Mouse (Mus musculus) c-Kit-positive CD71-negative TER-119-negative erythroid progenitor cells, embryonic 14.5 days (primary cell): Measurements from ENCODE around the gene Mobp.

ENCODE experiments used
- DNase-seq: peaks from one replicate; pipeline ENCODE4 v3.0.0-alpha.2; 2013; ENCODE audit warnings: low read depth

The Mobp gene

DNA sequence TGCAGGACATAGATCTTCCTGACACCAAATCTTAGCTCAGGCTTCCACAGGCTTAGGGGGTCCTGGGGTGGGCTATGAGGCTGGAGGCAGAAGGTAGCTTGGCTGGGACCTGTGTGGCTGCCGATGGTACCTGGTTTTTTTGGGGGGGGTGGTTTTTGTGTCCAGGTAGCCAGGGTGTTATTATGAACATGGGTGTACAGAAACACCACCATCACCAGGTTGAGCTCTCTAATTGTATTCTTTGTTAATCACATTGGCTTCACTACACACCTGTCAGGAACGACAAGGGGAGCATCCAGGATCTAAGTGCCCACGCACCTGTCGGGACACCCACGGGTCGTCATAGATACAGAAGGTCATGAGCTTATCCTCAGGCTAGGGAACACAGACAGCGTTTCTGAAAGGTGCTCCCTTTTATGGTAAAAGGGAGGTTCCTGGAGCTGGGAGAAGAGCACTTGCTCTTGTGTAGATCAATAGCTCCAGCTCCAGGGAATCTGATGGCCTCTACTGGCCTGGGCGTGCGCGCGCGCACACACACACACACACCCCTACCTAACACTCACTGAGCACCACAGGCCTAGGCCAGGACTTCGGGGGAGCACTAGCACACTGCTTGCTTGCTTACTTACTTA, 14.9 kb upstream of the Mobp start:
- no peak for DNase-seq

DNA sequence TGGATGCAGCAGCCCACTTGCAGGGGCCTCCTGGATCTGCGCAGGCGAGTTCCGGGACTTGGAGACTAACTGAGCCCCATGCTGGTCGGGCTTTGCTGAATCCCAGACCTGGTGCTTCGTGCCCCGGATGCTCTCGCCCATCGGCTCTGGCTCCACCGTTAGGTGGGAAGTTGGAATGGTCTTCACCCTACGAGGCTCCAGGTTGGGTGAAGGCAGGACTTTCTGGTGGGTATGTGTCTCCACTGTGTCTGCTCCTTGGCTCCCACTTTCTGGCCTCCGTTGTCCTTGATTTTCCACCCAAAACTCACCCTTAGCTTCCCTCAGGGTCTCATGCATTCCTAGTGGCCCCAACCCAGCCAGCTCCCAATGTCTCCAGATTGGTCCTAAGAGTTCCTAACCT, 14.1 kb upstream of the Mobp start:
- DNase-seq: no peak

DNA sequence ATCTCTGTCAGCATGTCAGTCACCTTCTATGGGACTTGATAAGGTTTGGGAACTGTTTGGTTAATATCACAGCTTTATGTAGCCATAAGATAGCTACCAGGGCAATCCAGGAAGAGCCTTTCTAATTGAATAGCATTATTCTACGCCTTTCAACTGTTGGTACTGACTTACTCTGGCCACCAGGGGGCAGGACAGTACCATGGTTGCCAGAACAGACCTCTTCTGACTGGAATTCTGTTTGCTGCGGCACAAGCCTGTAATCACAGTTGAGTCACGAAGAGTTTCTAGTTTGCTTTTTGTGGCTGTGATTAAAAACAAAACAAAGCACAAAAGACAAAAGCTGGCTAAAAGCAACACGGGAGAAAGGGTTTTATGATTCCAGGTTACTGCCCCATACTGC, 8.9 kb upstream of the Mobp start:
- peak; percentile 64 for DNase-seq

DNA sequence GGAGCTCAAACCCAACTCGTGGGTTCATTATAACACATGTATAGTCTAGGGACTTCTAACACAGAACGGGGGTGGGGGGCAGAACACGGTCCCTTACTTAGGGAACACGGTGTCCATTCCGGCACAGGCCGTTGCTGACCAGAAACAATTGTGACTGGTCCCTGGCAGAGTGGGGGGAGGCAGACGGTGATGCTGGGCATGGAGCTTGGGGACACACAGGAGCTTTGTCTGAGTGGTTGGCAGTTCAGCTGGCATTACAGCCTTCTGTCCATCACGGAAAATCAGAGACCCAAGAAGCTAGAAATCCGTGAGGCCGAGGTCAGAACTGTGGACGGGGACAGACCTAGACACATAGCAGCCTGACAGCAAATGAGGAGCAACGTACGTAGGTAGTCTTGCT, 5.0 kb upstream of the Mobp start:
- DNase-seq: no peak

DNA sequence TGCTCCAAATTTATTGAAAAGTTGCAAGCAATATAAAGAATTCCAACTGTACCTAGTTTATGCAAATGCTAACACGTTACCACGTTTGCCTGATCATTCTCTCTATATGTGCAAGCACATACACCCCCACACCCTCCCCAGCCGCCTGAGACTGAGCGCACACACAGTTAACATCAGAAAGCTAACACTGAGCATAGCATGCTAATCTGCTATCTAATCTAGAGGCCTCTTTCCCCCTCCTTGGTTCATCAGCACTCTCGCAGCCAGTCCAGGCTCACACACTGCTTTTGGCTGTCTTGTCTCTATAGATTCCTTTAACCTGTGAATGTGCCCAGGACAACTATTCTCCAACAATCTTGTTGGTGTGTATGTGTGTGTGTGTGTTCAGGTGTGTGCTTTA, 1.6 kb downstream of the Mobp start:
- DNase-seq: no peak

DNA sequence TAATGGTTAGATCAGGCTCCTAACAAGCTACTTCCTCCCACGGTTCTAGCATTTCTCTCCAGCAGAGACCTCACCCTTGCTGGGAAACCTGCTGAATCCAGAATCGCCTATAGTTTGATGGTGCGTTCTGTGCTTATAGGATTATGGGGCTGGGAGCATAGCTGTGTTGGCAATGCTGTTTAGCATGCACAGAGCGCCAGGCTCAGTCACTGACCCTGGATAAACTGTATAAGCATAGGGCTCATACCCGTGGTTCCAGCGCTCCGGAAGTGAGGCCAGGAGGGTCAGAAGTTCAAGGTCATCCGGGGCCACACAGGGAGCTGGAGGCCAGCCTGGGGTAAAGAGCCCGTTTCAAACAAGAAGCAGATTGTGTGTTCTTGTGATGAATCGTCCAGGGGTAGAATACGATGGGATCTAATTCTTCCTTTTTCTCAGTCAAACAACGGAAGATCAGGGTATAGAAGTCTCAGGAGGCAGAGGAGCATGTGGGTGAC, 2.4 kb downstream of the Mobp start:
- DNase-seq: no peak

DNA sequence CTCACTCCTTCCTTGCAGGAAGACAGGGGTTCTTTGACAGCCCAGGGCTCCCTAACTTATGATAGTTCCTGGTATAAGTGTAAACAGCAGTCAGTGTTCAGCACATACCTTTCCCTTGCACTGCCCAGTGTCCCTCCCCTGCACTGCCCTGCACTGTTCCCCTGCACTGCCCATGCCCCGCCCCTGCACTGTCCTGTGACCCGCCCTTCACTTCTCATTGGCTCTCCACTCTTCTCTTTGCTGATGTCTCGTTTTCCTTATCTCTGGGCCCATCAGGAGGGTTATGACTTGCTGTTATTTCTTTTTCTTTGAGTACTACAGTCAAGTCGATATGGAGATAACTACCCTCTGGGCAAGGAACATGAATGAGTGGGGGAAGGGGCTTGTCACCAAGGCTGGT, 8.5 kb downstream of the Mobp start:
- DNase-seq: no peak

DNA sequence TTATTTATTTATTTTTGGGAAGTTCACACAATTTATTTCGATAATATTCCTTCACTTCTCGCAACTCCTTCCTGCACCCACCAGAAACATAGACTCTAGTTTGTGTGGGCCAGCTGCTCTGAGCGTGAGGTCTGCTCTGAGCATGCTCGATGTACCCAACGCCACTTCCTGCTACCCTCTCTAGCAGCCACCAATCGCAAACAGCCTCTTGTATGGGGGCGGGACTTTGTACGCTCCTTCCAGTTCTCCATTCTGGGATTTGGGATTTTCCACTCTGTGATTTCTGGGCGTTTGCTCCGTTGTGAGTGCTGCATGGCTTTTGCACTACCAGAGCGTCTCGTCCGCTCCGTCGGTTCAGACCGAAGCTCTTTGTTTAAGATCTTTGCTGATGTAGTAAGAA, 14.4 kb downstream of the Mobp start:
- DNase-seq: no peak

DNA sequence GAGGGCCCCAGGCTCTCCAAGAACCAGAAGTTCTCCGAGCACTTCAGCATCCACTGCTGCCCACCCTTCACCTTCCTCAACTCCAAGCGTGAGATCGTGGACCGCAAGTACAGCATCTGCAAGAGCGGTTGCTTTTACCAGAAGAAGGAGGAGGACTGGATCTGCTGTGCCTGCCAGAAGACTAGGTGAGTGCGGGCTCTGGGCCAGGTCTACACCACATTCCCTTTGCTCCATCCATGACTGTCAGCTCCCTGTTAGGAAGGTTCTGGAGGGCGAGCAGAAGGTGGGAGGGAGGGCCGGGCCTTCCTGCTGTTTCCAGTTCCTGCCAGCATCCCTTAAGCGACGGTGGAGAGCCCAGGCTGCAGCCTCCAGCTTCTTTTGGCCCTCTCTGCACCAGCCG, 18.3 kb downstream of the Mobp start:
- no peak for DNase-seq

DNA sequence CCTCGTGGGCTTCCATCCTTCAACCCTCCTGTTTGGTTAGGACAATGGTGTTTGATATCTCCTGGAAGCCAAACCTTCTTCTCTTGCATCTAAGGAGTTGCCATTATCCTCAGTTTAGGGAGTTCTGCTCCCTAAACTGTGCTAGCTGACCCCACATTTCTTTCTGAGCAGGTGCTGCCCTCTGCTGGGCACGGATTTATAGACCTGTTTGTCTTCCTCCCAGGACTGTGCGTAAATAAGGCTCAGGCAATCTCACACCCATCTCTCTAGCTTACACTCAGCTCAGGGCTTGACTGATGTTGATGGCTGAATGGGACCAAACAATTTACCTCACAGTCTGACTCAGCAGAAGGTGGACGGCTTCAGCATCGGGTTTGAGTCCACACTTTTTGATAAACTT, 21.8 kb downstream of the Mobp start:
- peak; percentile 48 for DNase-seq

DNA sequence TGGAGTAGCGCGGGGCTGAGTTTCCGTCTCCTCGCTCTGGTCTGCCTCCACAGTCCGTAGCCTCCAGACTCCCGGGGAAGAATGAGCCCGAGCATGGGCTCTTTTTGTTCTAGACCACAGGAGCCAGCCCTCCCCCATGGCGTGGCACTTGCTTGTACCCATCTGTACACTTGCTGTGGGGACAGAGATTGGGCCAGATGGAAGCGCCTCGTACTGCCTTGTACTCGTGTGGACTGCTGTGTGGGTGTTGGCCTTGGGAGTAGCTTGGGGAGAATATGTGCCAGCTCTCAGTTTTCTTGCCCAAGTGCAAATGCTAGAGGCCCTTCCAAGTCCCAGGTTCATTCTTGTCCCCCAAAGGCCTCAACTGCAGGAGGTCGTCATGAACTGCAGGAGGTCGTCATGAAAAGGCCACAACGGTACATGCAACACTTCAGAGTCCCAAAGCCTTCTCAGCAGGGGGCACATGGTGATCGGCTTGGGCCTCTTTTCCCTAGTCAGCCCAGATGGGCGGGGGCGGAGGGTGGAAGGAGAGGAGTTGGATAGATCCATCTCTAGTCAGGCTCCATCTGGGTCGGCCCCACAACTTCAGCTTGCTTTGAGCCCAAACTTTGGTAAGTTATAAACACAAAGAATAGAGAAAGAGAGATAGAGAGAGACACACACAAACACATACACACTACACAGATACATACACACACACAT, 25.1 kb downstream of the Mobp start:
- DNase-seq: no peak

DNA sequence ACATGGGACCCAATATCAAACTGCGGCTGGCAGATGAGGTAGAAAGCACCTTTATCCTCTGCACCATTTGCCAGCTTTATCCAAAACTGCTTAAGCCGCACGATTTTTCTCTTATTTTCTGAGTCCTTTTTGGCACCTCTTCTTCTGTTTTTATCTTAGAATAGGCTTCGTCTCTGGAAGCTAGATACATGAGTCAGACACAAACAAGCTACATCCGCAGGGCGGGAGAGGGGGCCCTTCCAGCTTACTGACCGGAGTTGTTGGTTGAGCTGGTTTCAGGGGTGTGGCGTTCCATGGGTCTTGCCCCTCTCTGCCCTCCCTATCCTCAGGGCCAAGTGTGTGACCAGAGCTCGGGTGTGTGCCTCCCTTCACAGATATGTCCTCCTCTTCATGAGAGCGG, 29.3 kb downstream of the Mobp start:
- no peak for DNase-seq

DNA sequence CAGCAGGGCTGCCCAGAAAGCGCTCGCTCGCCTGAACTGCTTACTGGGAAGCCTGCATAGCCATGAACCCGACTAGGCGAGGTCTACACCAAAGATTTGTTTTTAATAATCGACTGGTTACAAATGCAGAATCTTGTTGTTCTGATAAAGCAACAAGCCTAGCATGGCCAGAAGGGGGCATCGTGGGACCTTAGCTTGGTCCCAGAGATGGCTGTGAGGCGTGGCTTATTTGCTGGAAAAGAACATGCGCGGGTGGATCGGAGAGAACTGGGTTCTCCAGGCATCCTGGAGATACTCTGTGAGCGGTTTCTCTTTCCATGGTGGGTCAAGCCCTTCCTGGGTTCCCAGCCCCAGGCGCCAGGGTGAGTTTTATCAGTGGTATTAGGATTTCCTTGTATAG, 35.0 kb downstream of the Mobp start:
- DNase-seq: no peak

DNA sequence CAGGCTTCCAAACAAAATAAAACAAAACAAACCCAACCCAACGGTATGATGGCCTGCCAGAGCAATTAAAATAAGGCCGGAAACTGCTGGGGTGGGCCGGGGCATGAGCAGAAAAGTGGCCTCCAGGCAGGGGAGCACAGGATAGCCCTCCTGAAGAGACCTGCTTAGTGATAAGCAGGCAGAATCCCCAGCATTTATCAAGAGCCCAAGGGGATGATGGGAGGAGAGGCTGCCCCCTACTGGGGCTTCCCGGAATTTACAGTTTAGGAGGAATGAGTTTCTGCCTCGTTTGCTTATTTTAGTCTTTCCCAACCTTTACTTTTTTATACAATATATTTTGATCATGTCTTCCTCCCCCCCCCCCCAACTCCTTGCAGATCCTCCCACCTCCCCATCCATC, 37.3 kb downstream of the Mobp start:
- no peak for DNase-seq

DNA sequence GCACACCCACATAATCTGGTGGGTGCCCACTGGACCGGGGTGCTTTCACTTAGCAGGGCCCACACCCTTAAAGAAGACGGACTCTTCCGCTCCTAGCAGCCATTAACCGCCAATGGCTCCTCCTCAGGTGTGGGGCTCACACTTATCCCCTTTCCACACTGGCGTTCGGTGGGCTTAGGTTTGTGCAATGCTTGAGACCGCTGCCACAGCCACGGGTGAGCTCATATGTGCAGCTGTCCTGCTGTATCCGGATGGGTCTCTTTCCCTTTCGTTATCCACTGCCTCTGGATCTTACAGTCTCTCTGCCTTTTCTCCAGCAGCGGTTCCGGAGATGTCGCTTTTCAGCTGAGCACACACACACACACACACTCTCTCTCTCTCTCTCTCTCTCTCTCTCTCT, 41.4 kb downstream of the Mobp start:
- DNase-seq: no peak

DNA sequence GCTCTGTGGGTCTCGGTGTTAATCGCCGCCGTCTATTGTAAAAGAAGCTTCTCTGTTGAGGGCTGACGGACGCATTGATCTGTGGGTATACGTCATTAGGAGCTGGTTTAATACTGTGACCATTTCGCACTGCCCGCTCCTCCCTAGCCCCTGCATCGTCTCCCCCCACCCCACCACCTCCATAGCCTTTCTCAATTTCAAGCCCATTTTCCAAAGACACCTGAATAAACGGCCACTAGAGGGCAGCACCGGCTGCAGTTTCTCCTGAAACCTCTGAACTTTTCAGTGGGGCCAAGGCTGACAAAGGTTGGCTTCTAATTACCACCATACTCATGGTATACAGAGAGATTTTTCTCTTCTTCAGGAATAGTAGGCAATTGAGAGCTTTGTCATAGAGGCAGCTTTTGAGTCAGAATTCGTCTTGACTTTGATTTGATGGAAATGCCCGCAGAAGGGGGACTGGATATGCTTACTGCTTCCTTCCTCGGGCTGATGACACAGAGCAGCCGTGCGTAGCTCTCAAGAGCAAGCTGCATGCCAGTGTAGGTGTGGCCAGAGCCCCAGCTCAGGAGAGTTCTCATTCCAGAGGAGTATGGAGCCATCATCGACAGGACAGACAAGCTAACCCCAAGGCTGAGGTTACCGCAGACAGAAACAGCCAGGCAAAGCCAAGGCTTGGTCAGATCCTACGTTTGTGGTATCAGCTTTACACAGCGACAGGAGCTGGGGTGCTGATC, 42.0 kb downstream of the Mobp start:
- DNase-seq: peak; percentile 76

DNA sequence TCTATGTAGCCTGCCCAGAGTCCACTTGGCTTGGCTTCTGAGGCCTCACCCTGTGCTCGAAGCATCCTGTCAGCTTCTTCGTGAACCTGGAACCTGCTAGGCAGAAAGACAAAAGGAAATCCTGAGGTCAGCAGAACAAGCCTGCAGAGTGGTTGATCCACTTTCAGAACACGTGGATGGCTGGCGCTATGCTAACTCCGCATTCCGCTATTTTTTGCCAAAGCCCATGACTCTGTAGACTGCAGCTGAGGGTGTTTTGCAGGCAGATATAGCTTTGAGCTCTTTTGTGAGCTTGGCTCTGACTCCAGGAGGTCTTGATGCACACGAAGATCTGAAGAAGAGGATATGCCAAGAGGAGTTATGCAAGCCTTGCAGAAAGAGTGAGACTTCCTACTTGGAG, 43.2 kb downstream of the Mobp start:
- DNase-seq: no peak

DNA sequence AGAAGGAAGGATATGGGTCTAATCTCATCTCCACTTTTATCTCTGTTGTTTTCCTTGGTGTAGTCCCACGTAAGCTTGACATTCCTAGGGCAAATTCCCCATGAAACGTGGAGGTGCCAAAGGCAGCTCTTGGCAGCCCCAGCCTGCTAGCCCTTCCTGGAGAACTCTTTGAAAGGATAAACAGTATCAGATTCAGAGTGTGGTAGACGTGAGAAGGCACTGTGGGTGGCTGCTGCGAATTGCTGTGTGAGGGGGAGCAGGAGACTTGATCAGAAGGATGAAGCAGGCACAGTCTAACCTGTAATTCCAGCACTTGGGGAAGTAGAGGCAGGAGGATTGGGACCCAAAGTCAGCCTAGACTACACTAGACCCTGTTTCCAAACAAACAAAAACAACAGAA, 51.4 kb downstream of the Mobp start:
- DNase-seq: no peak

DNA sequence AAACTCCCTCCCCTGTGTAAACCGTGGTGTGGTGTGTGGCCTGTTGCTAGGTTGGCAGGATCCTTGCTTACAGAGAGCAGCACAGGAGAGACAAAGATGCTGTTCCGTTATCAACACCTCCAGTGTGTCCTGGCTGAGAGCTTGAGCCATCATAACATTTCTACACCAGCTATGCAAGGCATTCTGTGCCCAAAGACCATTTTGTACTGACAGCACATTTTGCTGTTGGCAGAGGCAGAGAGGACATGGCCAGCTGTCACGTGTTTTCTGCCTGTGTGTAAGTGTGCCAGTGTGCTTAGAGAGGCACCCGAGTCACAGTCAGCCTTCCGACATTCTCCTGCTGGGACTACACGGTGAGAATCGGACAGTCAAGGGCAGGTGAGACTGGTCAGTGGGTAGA, 52.2 kb downstream of the Mobp start:
- no peak for DNase-seq

DNA sequence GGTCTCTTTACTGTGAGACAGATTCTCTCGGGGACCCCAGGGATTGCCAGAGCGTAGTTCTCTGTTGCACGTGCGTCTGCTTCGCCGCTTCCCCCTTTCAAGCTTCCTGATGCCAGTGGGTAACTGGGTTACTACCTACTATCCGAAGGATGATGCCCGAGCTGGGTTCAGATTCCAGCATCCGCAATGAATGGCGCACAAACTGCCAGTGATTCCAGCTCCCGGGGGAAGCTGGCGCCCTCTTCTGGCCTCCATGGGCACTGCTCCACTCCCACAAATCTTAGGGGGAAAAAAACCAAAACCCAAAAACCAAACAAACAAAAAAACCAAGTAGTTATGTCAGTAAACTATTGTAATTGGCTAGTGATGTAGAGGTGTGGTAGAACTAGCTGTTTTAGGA, 53.2 kb downstream of the Mobp start:
- DNase-seq: no peak

DNA sequence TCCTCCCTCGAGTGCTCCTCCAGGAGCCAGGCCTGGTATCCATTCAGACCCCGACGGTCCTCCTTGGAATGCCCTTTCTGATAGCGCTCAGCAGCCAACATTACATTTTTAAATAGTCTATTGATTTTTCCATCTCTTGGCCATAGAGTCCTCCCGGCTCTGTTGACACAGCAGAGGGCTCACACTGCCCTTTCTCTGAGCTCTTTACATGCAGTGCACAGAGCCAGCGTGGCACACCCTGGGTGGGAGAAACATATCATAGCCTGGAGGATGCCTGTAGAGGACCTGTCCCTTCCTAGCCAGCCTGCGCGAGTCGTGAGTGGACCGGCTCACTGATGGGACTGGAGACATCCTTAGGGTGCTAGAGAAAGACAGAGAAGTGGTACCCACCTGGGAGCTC, 54.4 kb downstream of the Mobp start:
- DNase-seq: no peak

DNA sequence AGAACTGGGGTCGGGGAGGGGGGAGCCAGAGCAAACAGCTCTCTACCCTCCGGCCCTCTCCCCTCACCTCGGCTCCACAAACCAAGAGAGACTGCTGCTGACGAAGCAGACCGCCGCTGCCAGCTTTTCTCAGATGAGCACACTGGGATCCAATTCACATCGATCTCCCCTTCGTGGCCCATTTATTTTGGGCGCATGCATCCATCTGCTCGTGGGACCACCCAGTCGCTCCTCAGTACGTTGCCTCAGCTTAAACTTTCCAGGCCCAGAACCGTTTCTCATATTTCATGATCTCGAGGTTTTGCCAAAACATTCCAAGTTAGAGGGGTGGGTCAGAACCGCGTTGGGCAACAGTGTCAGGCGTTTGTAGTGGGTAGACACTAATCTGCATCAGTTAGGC, 57.4 kb downstream of the Mobp start:
- no peak for DNase-seq

DNA sequence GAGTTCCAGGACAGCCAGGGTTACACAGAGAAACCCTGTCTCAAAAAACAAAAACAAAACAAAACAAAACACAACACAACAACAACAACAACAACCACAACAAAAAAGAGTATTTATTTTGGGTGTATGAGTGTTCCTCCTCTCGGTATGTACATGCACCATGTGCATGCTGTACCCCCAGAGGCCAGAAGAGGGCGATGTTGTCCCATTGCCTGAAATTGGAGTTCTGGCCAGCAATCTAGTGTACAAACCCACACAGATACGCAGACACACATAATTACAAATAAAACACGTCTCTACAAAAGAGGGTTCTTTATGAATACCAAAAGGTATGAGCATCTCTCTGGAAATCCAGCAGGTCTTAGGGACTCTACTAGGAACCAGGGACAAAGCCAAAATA, 60.6 kb downstream of the Mobp start:
- no peak for DNase-seq
